Mouse (Mus musculus) lung, embryonic 14.5 days (tissue): ENCODE measurements at regions not wholly inside any gene's neighbourhood (a gene's known extent, or its start where the extent isn't known, plus 50 kb on each side); places are given as distances from the start of the nearest gene placed in this dataset.
"Not testable (repeated sequence)": the region's sequence is repeated elsewhere in the genome, so short reads cannot be mapped to it uniquely, and the experiment has no call there.

Experiments used
- ATAC-seq: fragments of 200-750 bp; cut with Nextera tagmentation; 2 replicates; pipeline ENCODE4 v1.8.0; 2017; ENCODE audit warnings: mild to moderate bottlenecking, moderate TSS enrichment, moderate library complexity; ENCODE audit not compliant: insufficient read depth
- DNase-seq: peaks from one replicate; pipeline ENCODE4 v3.0.0-alpha.2; 2015
- H3K27ac ChIP-seq: fragments of 300-500 bp; sonication (generic); 2 replicates; pipeline ENCODE4 v1.5.1; 2014; ENCODE audit warnings: low read depth, mild to moderate bottlenecking, moderate library complexity
- H3K27me3 ChIP-seq: fragments of 300-500 bp; sonication (generic); 2 replicates; pipeline ENCODE4 v1.6.1; 2014; ENCODE audit warnings: low read length, control low read depth; ENCODE audit not compliant: insufficient read depth
- H3K36me3 ChIP-seq: fragments of 300-500 bp; sonication (generic); 2 replicates; pipeline ENCODE4 v1.6.1; 2014; ENCODE audit warnings: control low read depth; ENCODE audit not compliant: insufficient read depth
- H3K4me1 ChIP-seq: fragments of 300-500 bp; sonication (generic); 2 replicates; pipeline ENCODE4 v1.6.1; 2014; ENCODE audit warnings: antibody characterized with exemption, control low read depth; ENCODE audit not compliant: insufficient read depth
- H3K4me2 ChIP-seq: fragments of 300-500 bp; sonication (generic); 2 replicates; pipeline ENCODE4 v1.6.1; 2014; ENCODE audit warnings: mild to moderate bottlenecking
- H3K4me3 ChIP-seq: fragments of 300-500 bp; sonication (generic); 2 replicates; pipeline ENCODE4 v1.5.1; 2014; ENCODE audit warnings: low read depth, low read length
- H3K9ac ChIP-seq: fragments of 300-500 bp; sonication (generic); 2 replicates; pipeline ENCODE4 v1.6.1; 2014
- H3K9me3 ChIP-seq: fragments of 300-500 bp; sonication (generic); 2 replicates; pipeline ENCODE4 v1.6.1; 2016; ENCODE audit warnings: low read depth, low read length, control low read depth
- CTCF ChIP-seq: IDR thresholded peaks from 2 replicates; pipeline ENCODE4 v1.5.1; 2016; ENCODE audit warnings: antibody characterized with exemption, low read depth
- WGBS: fragments of 180-500 bp; shearing (Covaris S2); extraction: QIAGEN DNeasy Blood & Tissue Kit; methylation state at CpG from one replicate; pipeline ENCODE4 v1.1.7; 2014; 5-methylcytosine and 5-hydroxymethylcytosine counted together

GRCm38 (mm10) chr14:110934816-110935215, 179.9 kb upstream of the Slitrk6 start:
- TF ChIP-seq CTCF: no peak
- H3K27me3 ChIP-seq: no peaks in the 10 kb centered on the region
- no peak overlapping the region for H3K27ac ChIP-seq
- 72% methylated on average over 3 of the region's 3 CpGs for WGBS
- H3K9ac ChIP-seq: no peak overlapping the region
- H3K4me1 ChIP-seq: no peaks in the 10 kb centered on the region
- no peak overlapping the region for H3K4me2 ChIP-seq
- no peak for DNase-seq
- no peak overlapping the region for H3K4me3 ChIP-seq
- no peaks in the 10 kb centered on the region for H3K36me3 ChIP-seq
- no peak for ATAC-seq
- no peaks in the 10 kb centered on the region for H3K9me3 ChIP-seq

- Histone ChIP-seq H3K4me2 (no peak overlapping the region), H3K4me3 (no peak overlapping the region), H3K9ac (no peak overlapping the region), H3K9me3 (no peaks in the 10 kb centered on the region), H3K27ac (no peak overlapping the region), H3K4me1 (no peaks in the 10 kb centered on the region), H3K27me3 (no peaks in the 10 kb centered on the region), H3K36me3 (no peaks in the 10 kb centered on the region)
- no peak for TF ChIP-seq CTCF
- DNase-seq (no peak), ATAC-seq (no peak)
These were observed 167.0 kb upstream of the Slitrk6 start for GRCm38 (mm10) chr14:110921989-110922388.

GRCm38 (mm10) chr14:110913341-110913740, 158.4 kb upstream of the Slitrk6 start:
- DNase-seq (no peak), ATAC-seq (no peak)
- no peak overlapping the region for H3K27ac ChIP-seq
- TF ChIP-seq CTCF: no peak
- H3K9ac ChIP-seq: no peak overlapping the region
- H3K4me2 ChIP-seq: no peak overlapping the region
- no peaks in the 10 kb centered on the region for H3K9me3 ChIP-seq
- H3K36me3 ChIP-seq: no peaks in the 10 kb centered on the region
- no peaks in the 10 kb centered on the region for H3K27me3 ChIP-seq
- H3K4me1 ChIP-seq: no peaks in the 10 kb centered on the region
- 80% methylated on average over 2 of the region's 2 CpGs for WGBS
- no peak overlapping the region for H3K4me3 ChIP-seq

GRCm38 (mm10) chr14:110892865-110893264, 137.9 kb upstream of the Slitrk6 start:
- ATAC-seq (no peak), DNase-seq (no peak)
- H3K9me3 ChIP-seq: no peaks in the 10 kb centered on the region
- no peaks in the 10 kb centered on the region for H3K36me3 ChIP-seq
- TF ChIP-seq CTCF: no peak
- H3K27me3 ChIP-seq: no peaks in the 10 kb centered on the region
- WGBS: 85% methylated on average over 1 of the region's 1 CpGs
- H3K27ac ChIP-seq: no peak overlapping the region
- no peak overlapping the region for H3K4me3 ChIP-seq
- H3K4me2 ChIP-seq: no peak overlapping the region
- H3K9ac ChIP-seq: no peak overlapping the region
- H3K4me1 ChIP-seq: no peaks in the 10 kb centered on the region

GRCm38 (mm10) chr14:110871339-110871738, 116.4 kb upstream of the Slitrk6 start:
- Histone ChIP-seq H3K4me2 (no peak overlapping the region), H3K36me3 (no peaks in the 10 kb centered on the region), H3K4me1 (no peaks in the 10 kb centered on the region), H3K27me3 (no peaks in the 10 kb centered on the region), H3K27ac (no peak overlapping the region), H3K9me3 (no peaks in the 10 kb centered on the region), H3K9ac (no peak overlapping the region), H3K4me3 (no peak overlapping the region)
- TF ChIP-seq CTCF: no peak
- DNase-seq (no peak), ATAC-seq (no peak)

GRCm38 (mm10) chr14:110824642-110825041, 69.7 kb upstream of the Slitrk6 start:
- no peak overlapping the region for H3K27ac ChIP-seq
- DNase-seq: peak; percentile 11
- no peak overlapping the region for H3K9ac ChIP-seq
- H3K4me2 ChIP-seq: no peak overlapping the region
- no peak for TF ChIP-seq CTCF
- no peak overlapping the region for H3K4me3 ChIP-seq
- no peaks in the 10 kb centered on the region for H3K27me3 ChIP-seq
- H3K4me1 ChIP-seq: no peaks in the 10 kb centered on the region
- no peaks in the 10 kb centered on the region for H3K9me3 ChIP-seq
- no peak for ATAC-seq
- no peaks in the 10 kb centered on the region for H3K36me3 ChIP-seq

- H3K4me2 ChIP-seq, H3K27me3 ChIP-seq, H3K9ac ChIP-seq, H3K4me3 ChIP-seq, H3K9me3 ChIP-seq, H3K36me3 ChIP-seq, H3K27ac ChIP-seq, H3K4me1 ChIP-seq: not testable (repeated sequence)
- WGBS: 67% methylated on average over 3 of the region's 3 CpGs
- peak; percentile 7 for DNase-seq
- ATAC-seq: peak; percentile 31; the same call in 1 of the 2 replicates
These were observed 67.2 kb upstream of the Slitrk6 start for GRCm38 (mm10) chr14:110822174-110822573.
